Mouse (Mus musculus) MEL (cell line): ENCODE measurements around the gene Gm39653. TPM values are rescaled to one million over a fixed set of nuclear protein-coding genes. Genes with fewer than 3 reads are reported as not detected.

ENCODE experiments used
- DNase-seq: peaks from one replicate; pipeline ENCODE4 v3.0.0; 2011; ENCODE audit warnings: low read depth, low spot score
- H3K27ac ChIP-seq: 2 replicates; pipeline ENCODE4 v1.5.1; 2012; ENCODE audit warnings: low read depth, mild to moderate bottlenecking, control low read depth, low read length, moderate library complexity; ENCODE audit not compliant: control insufficient read depth
- H3K27me3 ChIP-seq, 2 experiments: fragments of 150-350 bp in 1 of 2; sonication (generic) in 1 of 2; 2 replicates each; pipeline ENCODE4 v1.6.1; 2012; ENCODE audit warnings: low read length in 2 of 2, mild to moderate bottlenecking in 2 of 2, improper control_type of control experiment in 1 of 2, moderate library complexity in 1 of 2; ENCODE audit not compliant: insufficient read depth in 2 of 2, control insufficient read depth in 1 of 2
- H3K36me3 ChIP-seq, 2 experiments: 2 replicates each; pipeline ENCODE4 v1.6.1; 2012 to 2014; ENCODE audit warnings: low read length in 2 of 2, improper control_type of control experiment in 1 of 2, inconsistent platforms in 1 of 2, mild to moderate bottlenecking in 1 of 2; ENCODE audit not compliant: insufficient read depth in 2 of 2, control insufficient read depth in 1 of 2
- H3K4me1 ChIP-seq, 2 experiments: fragments of 150-350 bp in 1 of 2; sonication (generic) in 1 of 2; 2 replicates each; pipeline ENCODE4 v1.6.1; 2012; ENCODE audit warnings: low read length in 2 of 2, improper control_type of control experiment in 1 of 2, mild to moderate bottlenecking in 1 of 2; ENCODE audit not compliant: insufficient read depth in 2 of 2, control insufficient read depth in 1 of 2
- H3K4me3 ChIP-seq, 2 experiments: fragments of 150-350 bp in 1 of 2; sonication (generic) in 1 of 2; 2 replicates each; pipeline ENCODE4 v1.5.1; 2012; ENCODE audit warnings: low read depth in 2 of 2, low read length in 2 of 2, mild to moderate bottlenecking in 2 of 2, moderate library complexity in 2 of 2, control low read depth in 1 of 2, improper control_type of control experiment in 1 of 2; ENCODE audit not compliant: control insufficient read depth in 1 of 2, insufficient read depth in 1 of 2
- H3K79me2 ChIP-seq: 2 replicates; pipeline ENCODE4 v1.6.1; 2012; ENCODE audit warnings: mild to moderate bottlenecking, low read length, moderate library complexity; ENCODE audit not compliant: control insufficient read depth, poor library complexity, insufficient read depth
- H3K9ac ChIP-seq: 2 replicates; pipeline ENCODE4 v1.6.1; 2012; ENCODE audit warnings: low read depth, mild to moderate bottlenecking, control low read depth, low read length, moderate library complexity; ENCODE audit not compliant: control insufficient read depth, poor library complexity, severe bottlenecking
- H3K9me3 ChIP-seq: fragments of 150-350 bp; sonication (generic); replicated peaks from 2 replicates; pipeline ENCODE4 v1.6.1; 2012; ENCODE audit warnings: mild to moderate bottlenecking, low read length, improper control_type of control experiment, moderate library complexity; ENCODE audit not compliant: insufficient read depth
- BHLHE40 ChIP-seq: IDR thresholded peaks from 2 replicates; pipeline ENCODE4 v1.6.1; 2012; ENCODE audit warnings: low read depth, mild to moderate bottlenecking, inconsistent platforms, low read length, improper control_type of control experiment, borderline replicate concordance
- CHD1 ChIP-seq: IDR thresholded peaks from 2 replicates; pipeline ENCODE4 v1.6.1; 2012; ENCODE audit warnings: low read depth, mild to moderate bottlenecking, inconsistent platforms, low read length, improper control_type of control experiment
- CHD2 ChIP-seq: IDR thresholded peaks from 2 replicates; pipeline ENCODE4 v1.6.1; 2011; ENCODE audit warnings: low read length, improper control_type of control experiment
- CTCF ChIP-seq, 3 experiments: IDR thresholded peaks in 2 of 3; conservative IDR thresholded peaks in 1 of 3; 2 replicates each; pipeline ENCODE4 v1.5.1; 2011 to 2012; ENCODE audit warnings: low read length in 3 of 3, low read depth in 2 of 3, mild to moderate bottlenecking in 2 of 3, improper control_type of control experiment in 1 of 3, inconsistent platforms in 1 of 3, mixed read lengths in 1 of 3, moderate library complexity in 1 of 3; ENCODE audit not compliant: control insufficient read depth in 1 of 3, insufficient read depth in 1 of 3, poor library complexity in 1 of 3, severe bottlenecking in 1 of 3
- GATA1 ChIP-seq: IDR thresholded peaks from 2 replicates; pipeline ENCODE4 v1.6.1; 2011; ENCODE audit warnings: low read depth, low read length, improper control_type of control experiment
- JUND ChIP-seq: IDR thresholded peaks from 2 replicates; pipeline ENCODE4 v1.6.1; 2011; ENCODE audit warnings: low read depth, mild to moderate bottlenecking, improper control_type of control experiment, low read length
- KAT2A ChIP-seq: conservative IDR thresholded peaks from 2 replicates; pipeline ENCODE4 v1.6.1; 2012; ENCODE audit warnings: low read depth, low read length, improper control_type of control experiment, inconsistent platforms
- MAFK ChIP-seq: IDR thresholded peaks from 2 replicates; pipeline ENCODE4 v1.6.1; 2011; ENCODE audit warnings: low read depth, mild to moderate bottlenecking, low read length, improper control_type of control experiment, borderline replicate concordance
- MAX ChIP-seq: IDR thresholded peaks from 2 replicates; pipeline ENCODE4 v1.6.1; 2011; ENCODE audit warnings: low read length, improper control_type of control experiment
- MXI1 ChIP-seq: IDR thresholded peaks from 2 replicates; pipeline ENCODE4 v1.6.1; 2011; ENCODE audit warnings: mild to moderate bottlenecking, low read depth, low read length, improper control_type of control experiment
- MYB ChIP-seq: IDR thresholded peaks from 2 replicates; pipeline ENCODE4 v1.6.1; 2011; ENCODE audit warnings: mild to moderate bottlenecking, low read depth, low read length, improper control_type of control experiment
- NRF1 ChIP-seq: IDR thresholded peaks from 2 replicates; pipeline ENCODE4 v1.6.1; 2014; ENCODE audit warnings: low read depth, mild to moderate bottlenecking, inconsistent platforms, low read length, improper control_type of control experiment, moderate library complexity; ENCODE audit not compliant: poor library complexity, insufficient read depth, severe bottlenecking
- POLR2A ChIP-seq, 2 experiments: IDR thresholded peaks; 2 replicates each; pipeline ENCODE4 v1.6.1; 2011 to 2012; ENCODE audit warnings: low read length in 2 of 2, mild to moderate bottlenecking in 2 of 2, control low read depth in 1 of 2, improper control_type of control experiment in 1 of 2, low read depth in 1 of 2, moderate library complexity in 1 of 2; ENCODE audit not compliant: control insufficient read depth in 1 of 2, insufficient read depth in 1 of 2, poor library complexity in 1 of 2
- POLR2AphosphoS5 ChIP-seq: IDR thresholded peaks from 2 replicates; pipeline ENCODE4 v1.6.1; 2012; ENCODE audit warnings: low read depth, borderline replicate concordance, mild to moderate bottlenecking, inconsistent platforms, low read length, moderate library complexity, mixed read lengths
- RCOR1 ChIP-seq: IDR thresholded peaks from 2 replicates; pipeline ENCODE4 v1.6.1; 2012; ENCODE audit warnings: low read depth, mild to moderate bottlenecking, inconsistent platforms, low read length, improper control_type of control experiment
- SMC3 ChIP-seq: IDR thresholded peaks from 2 replicates; pipeline ENCODE4 v1.6.1; 2011; ENCODE audit warnings: low read depth, low read length, improper control_type of control experiment
- TAL1 ChIP-seq: IDR thresholded peaks from 2 replicates; pipeline ENCODE4 v1.6.1; 2012; ENCODE audit warnings: mild to moderate bottlenecking, inconsistent platforms, low read length, moderate library complexity, mixed read lengths
- TBP ChIP-seq: IDR thresholded peaks from 2 replicates; pipeline ENCODE4 v1.8.0; 2011; ENCODE audit warnings: low read depth, low read length, improper control_type of control experiment
- UBTF ChIP-seq: IDR thresholded peaks from 2 replicates; pipeline ENCODE4 v1.6.1; 2012; ENCODE audit warnings: low read depth, mild to moderate bottlenecking, inconsistent platforms, low read length, improper control_type of control experiment, moderate library complexity, borderline replicate concordance; ENCODE audit not compliant: insufficient read depth
- USF1 ChIP-seq: IDR thresholded peaks from 2 replicates; pipeline ENCODE4 v1.6.1; 2014; ENCODE audit warnings: low read depth, mild to moderate bottlenecking, inconsistent platforms, low read length, improper control_type of control experiment, moderate library complexity
- ZC3H11A ChIP-seq: IDR thresholded peaks from 2 replicates; pipeline ENCODE4 v1.6.1; 2012; ENCODE audit warnings: low read depth, mild to moderate bottlenecking, inconsistent platforms, low read length, improper control_type of control experiment
- ZNF384 ChIP-seq: IDR thresholded peaks from 2 replicates; pipeline ENCODE4 v1.6.1; 2012; ENCODE audit warnings: low read depth, mild to moderate bottlenecking, inconsistent platforms, low read length, improper control_type of control experiment
- polyA plus RNA-seq, 2 experiments: library from polyadenylated mRNA; stranded (reverse) in 1 of 2; unstranded in 1 of 2; fragments of >175 nt in 1 of 2; fragments of >200 nt in 1 of 2; gene quantifications; 2 replicates each; pipeline versions ENCODE4 v1.2.1 to v1.2.4; 2012; ENCODE audit warnings: low replicate concordance in 2 of 2, low read depth in 1 of 2; ENCODE audit not compliant: insufficient read length in 2 of 2, insufficient read depth in 1 of 2, missing spikeins in 1 of 2
- total RNA-seq: library from RNA; depleted of rRNA; stranded (reverse); fragments of 300-350 nt; gene quantifications from 2 replicates; pipeline ENCODE4 v1.2.3, GENCODE M21; 2012

Gene Gm39653
- total and polyA plus RNA-seq, 3 experiments, result not detected

- H3K9ac ChIP-seq, result no peak overlapping the region
- TF ChIP-seq SMC3 (no peak), USF1 (no peak), MAFK (no peak), JUND (no peak)
- DNase-seq, result no peak
- no peak overlapping the region for H3K27ac ChIP-seq
- no peaks in the 10 kb centered on the region for H3K27me3 ChIP-seq
- H3K4me3 ChIP-seq, result no peak overlapping the region
- no peaks in the 10 kb centered on the region for H3K9me3 ChIP-seq
- no peaks in the 10 kb centered on the region for H3K36me3 ChIP-seq
- no peaks in the 10 kb centered on the region for H3K79me2 ChIP-seq
- no peaks in the 10 kb centered on the region for H3K4me1 ChIP-seq
Measured at GRCm38 (mm10) chr1:63572229-63572628, 43.5 kb upstream of the Gm39653 start.

- Histone ChIP-seq H3K36me3 (no peaks in the 10 kb centered on the region), H3K9me3 (no peaks in the 10 kb centered on the region), H3K79me2 (no peaks in the 10 kb centered on the region), H3K4me3 (no peak overlapping the region), H3K9ac (no peak overlapping the region), H3K27me3 (no peaks in the 10 kb centered on the region), H3K27ac (no peak overlapping the region), H3K4me1 (no peaks in the 10 kb centered on the region)
- no peak for DNase-seq
- TF ChIP-seq BHLHE40 (no peak), POLR2AphosphoS5 (no peak), TAL1 (no peak), JUND (no peak), POLR2A (IDR thresholded peaks at IDR 0.05; ENCODE audit: control insufficient read depth in 1 of 2, insufficient read depth in 1 of 2, low read depth in 1 of 2, low read length in 2 of 2, poor library complexity in 1 of 2) (no peak), MAFK (no peak), MXI1 (no peak), CHD1 (no peak), ZNF384 (no peak), CTCF (IDR thresholded peaks at IDR 0.05 in 2 of 3, conservative IDR thresholded peaks at IDR 0.05 in 1 of 3; ENCODE audit: control insufficient read depth in 1 of 3, insufficient read depth in 1 of 3, low read depth in 2 of 3, low read length in 3 of 3, poor library complexity in 1 of 3, severe bottlenecking in 1 of 3) (no peak)
Measured at GRCm38 (mm10) chr1:63573432-63573831, 42.3 kb upstream of the Gm39653 start.

GRCm38 (mm10) chr1:63573864-63574611 is 41.7 kb upstream of the Gm39653 start:
- Histone ChIP-seq H3K9ac (no peak overlapping the region), H3K27ac (no peak overlapping the region), H3K4me1 (no peaks in the 10 kb centered on the region), H3K4me3 (no peak overlapping the region), H3K27me3 (no peaks in the 10 kb centered on the region), H3K36me3 (no peaks in the 10 kb centered on the region), H3K79me2 (no peaks in the 10 kb centered on the region), H3K9me3 (no peaks in the 10 kb centered on the region)
- TF ChIP-seq JUND (no peak), KAT2A (no peak), UBTF (no peak), CTCF (IDR thresholded peaks at IDR 0.05 in 2 of 3, conservative IDR thresholded peaks at IDR 0.05 in 1 of 3; ENCODE audit: control insufficient read depth in 1 of 3, insufficient read depth in 1 of 3, low read depth in 2 of 3, low read length in 3 of 3, poor library complexity in 1 of 3, severe bottlenecking in 1 of 3) (no peak), RCOR1 (no peak), MAX (no peak), TBP (no peak), MXI1 (no peak), POLR2A (IDR thresholded peaks at IDR 0.05; ENCODE audit: control insufficient read depth in 1 of 2, insufficient read depth in 1 of 2, low read depth in 1 of 2, low read length in 2 of 2, poor library complexity in 1 of 2) (no peak), TAL1 (no peak), NRF1 (no peak), MYB (no peak), USF1 (no peak), ZC3H11A (no peak), CHD1 (no peak), CHD2 (no peak), GATA1 (no peak), ZNF384 (no peak), MAFK (no peak)
- no peak for DNase-seq
